Mouse (Mus musculus): Measurements from ENCODE around the gene Zfp330. TPM values are rescaled to one million over a fixed set of nuclear protein-coding genes. Genes with fewer than 3 reads are reported as not detected.

The Zfp330 gene
- polyA plus RNA-seq, 1 experiment from 2014 or later = 80.6 TPM

Other genes starting within 250 kb of the Zfp330 start
- gene Rnf150, start 89.2 kb upstream of the Zfp330 start, polyA plus RNA-seq (2015; fragmentation: Nextera tagmentation; extraction: Ambion mirVana) = 2.3 and 2.8 TPM in 2 replicates

Data from midbrain, embryonic 13.5 days (tissue).